Mouse (Mus musculus): ENCODE measurements around the gene Sgcd.
"Not testable (repeated sequence)": the region's sequence is repeated elsewhere in the genome, so short reads cannot be mapped to it uniquely, and the experiment has no call there.

The Sgcd gene

GRCm38 (mm10) chr11:47446337-47446736, 542.4 kb downstream of the Sgcd start:
- DNase-seq: no peak

- no peak for DNase-seq
These were observed 543.1 kb downstream of the Sgcd start for GRCm38 (mm10) chr11:47445683-47446082.

- DNase-seq: no peak
These were observed 546.5 kb downstream of the Sgcd start for GRCm38 (mm10) chr11:47442266-47442665.

GRCm38 (mm10) chr11:47399607-47400006, 589.2 kb downstream of the Sgcd start:
- no peak for DNase-seq

GRCm38 (mm10) chr11:47390798-47391197, 598.0 kb downstream of the Sgcd start:
- not testable (repeated sequence) for DNase-seq

GRCm38 (mm10) chr11:47389327-47389726, 599.4 kb downstream of the Sgcd start:
- DNase-seq: no peak

- no peak for DNase-seq
These were observed 601.0 kb downstream of the Sgcd start for GRCm38 (mm10) chr11:47387726-47388125.

GRCm38 (mm10) chr11:47386136-47386535, 602.6 kb downstream of the Sgcd start:
- DNase-seq: no peak

GRCm38 (mm10) chr11:47379630-47379958, 609.2 kb downstream of the Sgcd start:
- DNase-seq: no peak

- peak; percentile 53 for DNase-seq
These were observed 609.7 kb downstream of the Sgcd start for GRCm38 (mm10) chr11:47378843-47379629.

- DNase-seq: no peak
These were observed 611.3 kb downstream of the Sgcd start for GRCm38 (mm10) chr11:47377421-47377820.

GRCm38 (mm10) chr11:47376915-47377314, 611.9 kb downstream of the Sgcd start:
- DNase-seq: no peak

GRCm38 (mm10) chr11:47371616-47372015, 617.2 kb downstream of the Sgcd start:
- no peak for DNase-seq

- no peak for DNase-seq
These were observed 637.2 kb downstream of the Sgcd start for GRCm38 (mm10) chr11:47351585-47351984.

- DNase-seq: no peak
These were observed 645.3 kb downstream of the Sgcd start for GRCm38 (mm10) chr11:47343486-47343885.

- DNase-seq: no peak
These were observed 655.1 kb downstream of the Sgcd start for GRCm38 (mm10) chr11:47333702-47334101.

GRCm38 (mm10) chr11:47305579-47305978, 683.2 kb downstream of the Sgcd start:
- no peak for DNase-seq

GRCm38 (mm10) chr11:47304702-47305450, 683.9 kb downstream of the Sgcd start:
- DNase-seq: no peak

- no peak for DNase-seq
These were observed 689.0 kb downstream of the Sgcd start for GRCm38 (mm10) chr11:47299777-47300176.

- DNase-seq: no peak
These were observed 690.9 kb downstream of the Sgcd start for GRCm38 (mm10) chr11:47297805-47298340.

GRCm38 (mm10) chr11:47294741-47295140, 694.0 kb downstream of the Sgcd start:
- no peak for DNase-seq

- DNase-seq: no peak
These were observed 712.2 kb downstream of the Sgcd start for GRCm38 (mm10) chr11:47276586-47276985.

GRCm38 (mm10) chr11:47268556-47268955, 720.2 kb downstream of the Sgcd start:
- no peak for DNase-seq

Data from retina, postnatal 1 day (tissue).